Mouse (Mus musculus): ENCODE results near the gene Dock6.

The Dock6 gene

DNA sequence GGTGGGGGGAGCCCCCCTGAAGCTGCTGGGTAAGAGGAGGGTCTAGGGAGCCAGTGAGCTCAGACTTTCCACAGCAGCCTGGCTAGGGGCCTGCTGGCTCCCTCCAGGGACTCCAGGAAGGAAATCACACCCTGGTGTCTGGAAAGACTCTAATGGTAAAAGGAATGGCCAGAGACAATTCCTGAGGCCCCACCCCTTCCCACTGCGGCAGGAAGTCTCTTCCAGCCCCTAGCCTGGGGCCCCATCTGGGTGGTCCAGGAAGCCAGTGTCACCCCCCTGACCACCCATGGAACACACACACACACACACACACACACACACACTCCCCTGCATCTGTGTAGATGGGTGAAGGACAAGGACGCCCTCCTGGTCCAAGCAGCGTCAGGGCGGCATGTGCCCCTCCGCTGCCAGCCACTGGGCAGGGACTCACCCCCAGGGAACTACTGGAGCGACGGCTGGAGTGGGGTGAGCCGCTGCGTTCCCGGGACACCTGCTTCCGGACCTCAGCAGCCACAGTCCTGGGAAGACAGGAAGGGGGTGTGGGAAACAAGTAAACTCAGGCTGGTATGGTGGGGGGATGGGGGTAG is 5.6 kb downstream of the Dock6 start:
- no peak for DNase-seq (ENCODE audit: low spot score)

DNA sequence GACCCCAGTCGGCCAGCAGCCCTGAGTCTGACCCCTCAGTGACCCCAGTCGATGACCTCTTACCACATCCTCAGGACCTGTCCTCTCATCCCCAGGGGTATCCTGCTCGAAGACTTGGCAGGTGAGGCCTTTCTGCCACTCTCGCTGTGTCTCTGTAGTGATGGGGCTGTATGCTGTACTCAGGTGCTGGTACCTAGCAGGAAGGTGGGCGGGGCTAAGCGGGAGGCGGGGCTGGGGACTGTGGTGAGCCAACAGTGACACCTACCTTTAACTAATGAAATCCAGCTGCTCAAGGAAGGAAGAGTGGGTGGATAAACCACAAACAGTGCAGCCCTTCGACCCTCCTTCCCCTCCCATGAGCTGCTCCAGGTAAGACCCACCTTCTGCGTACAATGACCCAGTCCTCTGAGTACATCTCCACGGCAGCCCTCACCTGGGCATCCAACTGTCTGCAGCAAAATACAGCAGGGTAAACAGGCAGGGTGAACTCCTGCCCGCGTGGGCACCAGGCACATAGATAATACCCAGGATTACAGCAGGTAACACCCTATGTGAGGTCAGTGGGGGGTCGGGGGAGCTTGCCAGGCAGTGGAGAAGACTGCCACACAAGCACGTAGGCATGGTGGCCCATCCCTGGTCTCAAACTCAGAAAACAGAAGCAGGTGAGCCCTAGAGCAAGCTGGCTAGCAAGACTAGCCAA is 6.9 kb downstream of the Dock6 start:
- DNase-seq (ENCODE audit: low spot score): no peak

DNA sequence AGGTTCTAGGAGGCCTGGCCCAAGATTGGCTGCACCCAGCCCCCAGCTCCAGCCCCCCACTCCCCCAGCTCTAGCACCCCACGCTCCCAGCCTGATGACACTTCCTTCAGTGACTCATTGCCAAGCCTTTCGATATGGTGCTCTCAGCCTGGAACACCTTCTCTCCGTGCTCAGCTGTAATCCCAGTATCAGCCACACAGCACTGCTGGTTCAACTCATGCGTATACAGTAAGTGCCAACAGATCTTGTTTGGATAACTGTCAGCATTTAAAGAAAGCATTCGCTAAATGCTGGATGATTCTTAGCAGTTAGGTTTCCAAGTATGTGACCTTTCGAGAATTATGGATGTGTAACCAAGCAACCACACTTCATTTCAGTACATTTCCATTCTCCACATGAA is 9.3 kb downstream of the Dock6 start:
- no peak for DNase-seq (ENCODE audit: low spot score)

DNA sequence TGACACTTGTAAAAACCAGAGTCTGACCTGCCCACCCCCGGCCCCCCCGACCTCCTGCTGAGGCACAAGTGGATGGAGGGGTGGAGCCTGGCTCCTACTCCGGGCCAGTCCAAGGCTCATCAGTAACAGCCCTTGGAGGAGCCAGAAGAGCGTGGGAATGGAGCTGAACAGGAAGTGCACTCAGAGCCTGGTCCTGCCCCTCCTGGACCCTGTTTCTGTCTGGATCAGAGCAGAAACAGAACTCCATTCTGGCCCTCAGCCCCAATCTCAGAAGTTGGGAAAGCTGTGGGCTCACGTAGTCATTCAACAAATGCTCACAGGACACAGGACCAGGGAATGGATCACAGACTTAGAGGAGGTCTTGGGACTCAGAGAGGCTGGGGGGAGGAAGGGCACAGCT is 10.0 kb downstream of the Dock6 start:
- no peak for DNase-seq (ENCODE audit: low spot score)

DNA sequence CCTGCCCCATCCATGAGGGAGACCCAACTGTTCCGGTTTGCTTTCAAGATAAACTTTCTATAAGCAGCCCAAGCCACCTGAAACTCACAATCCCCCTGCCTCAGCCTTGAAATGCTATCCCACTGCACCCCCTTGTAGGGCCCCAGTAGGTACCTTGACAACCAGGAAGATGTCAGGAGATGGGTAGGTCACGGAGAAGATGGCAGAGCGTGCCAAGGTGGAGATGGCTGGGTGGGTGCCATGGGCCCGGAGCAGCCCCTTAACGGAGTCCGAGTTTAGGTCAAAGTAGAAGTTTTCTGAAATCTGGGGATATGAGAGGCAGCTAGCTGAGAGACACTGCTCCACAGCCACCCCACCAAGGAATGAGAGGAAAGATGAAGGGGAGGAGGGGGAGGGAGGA is 11.1 kb downstream of the Dock6 start:
- no peak for DNase-seq (ENCODE audit: low spot score)

DNA sequence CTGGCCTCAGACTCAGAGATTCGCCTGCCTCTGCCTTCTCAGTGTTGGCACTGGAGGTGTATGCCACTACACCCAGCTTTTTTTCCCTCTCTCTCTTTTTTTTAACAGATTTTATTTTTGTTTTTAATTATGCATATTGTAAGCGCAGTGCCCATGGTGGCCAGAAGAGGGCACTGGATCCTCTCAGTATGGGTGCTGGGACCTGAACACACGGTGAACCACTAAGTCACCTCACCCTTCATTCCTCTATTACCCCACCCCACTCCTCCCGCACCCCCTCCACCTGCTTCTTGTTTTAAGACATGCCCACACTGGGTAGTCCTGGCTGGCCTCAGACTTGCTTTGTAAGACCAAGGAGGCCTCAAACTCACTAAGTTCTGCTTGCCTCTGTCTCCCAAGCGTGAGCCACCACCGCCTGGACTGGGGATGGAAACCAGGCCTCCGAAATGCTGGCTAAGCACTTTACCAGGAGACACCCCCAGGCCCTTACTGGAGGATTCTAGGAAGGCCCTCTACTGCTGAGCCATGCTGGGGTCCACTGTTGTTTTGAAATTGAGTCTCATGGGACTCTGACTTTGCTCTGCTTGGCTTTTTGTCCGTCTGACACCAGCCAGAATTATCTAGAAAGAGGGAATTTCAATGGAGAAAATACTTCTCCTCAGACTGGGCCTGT is 12.2 kb downstream of the Dock6 start:
- no peak for DNase-seq (ENCODE audit: low spot score)

DNA sequence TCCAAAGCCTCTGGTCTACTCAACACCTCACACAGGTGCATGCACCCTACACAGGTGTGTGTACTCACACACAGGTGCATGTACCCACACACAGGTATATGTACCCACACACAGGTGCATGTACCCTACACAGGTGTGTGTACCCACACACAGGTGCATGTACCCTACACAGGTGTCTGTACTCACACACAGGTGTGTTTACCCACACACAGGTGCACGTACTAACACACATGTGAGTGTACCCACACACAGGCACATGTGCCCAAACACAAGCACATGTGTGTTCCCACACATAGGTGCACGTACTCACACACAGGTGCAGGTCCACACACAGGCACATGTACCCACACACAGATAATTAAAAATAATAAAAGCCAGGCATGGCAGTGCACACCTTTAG is 14.7 kb downstream of the Dock6 start:
- DNase-seq (ENCODE audit: low spot score): no peak

DNA sequence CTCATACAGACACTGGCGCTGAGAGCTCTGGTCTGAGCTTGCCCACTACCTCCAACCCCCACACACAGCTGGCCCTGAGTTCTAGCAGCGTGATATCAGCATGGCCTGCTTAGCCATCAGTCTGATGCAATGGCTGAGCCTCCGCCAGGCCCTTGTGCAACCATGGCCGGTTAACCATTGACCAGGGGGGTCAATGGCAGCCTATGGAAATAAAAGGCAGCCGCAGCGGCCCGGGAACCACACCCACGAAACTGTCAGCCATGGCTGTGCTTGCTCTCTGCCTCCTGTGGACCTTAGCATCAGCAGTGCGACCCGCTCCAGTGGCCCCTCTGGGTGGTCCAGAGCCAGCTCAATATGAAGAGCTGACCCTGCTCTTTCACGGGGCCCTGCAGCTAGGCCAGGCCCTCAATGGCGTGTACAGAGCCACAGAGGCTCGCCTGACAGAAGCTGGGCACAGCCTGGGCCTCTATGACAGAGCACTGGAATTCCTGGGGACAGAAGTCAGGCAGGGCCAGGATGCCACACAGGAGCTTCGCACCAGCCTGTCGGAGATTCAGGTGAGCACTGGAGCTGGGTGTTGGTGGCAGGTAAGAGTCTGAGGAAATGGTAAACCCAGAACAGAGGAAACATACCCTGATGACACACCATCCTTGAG is 17.1 kb downstream of the Dock6 start, which contains the start of gene Angptl8:
Gene Angptl8, plus strand, starts transcription at position 253 of the 655 bp plus-strand sequence.
- DNase-seq (ENCODE audit: low spot score): no peak

DNA sequence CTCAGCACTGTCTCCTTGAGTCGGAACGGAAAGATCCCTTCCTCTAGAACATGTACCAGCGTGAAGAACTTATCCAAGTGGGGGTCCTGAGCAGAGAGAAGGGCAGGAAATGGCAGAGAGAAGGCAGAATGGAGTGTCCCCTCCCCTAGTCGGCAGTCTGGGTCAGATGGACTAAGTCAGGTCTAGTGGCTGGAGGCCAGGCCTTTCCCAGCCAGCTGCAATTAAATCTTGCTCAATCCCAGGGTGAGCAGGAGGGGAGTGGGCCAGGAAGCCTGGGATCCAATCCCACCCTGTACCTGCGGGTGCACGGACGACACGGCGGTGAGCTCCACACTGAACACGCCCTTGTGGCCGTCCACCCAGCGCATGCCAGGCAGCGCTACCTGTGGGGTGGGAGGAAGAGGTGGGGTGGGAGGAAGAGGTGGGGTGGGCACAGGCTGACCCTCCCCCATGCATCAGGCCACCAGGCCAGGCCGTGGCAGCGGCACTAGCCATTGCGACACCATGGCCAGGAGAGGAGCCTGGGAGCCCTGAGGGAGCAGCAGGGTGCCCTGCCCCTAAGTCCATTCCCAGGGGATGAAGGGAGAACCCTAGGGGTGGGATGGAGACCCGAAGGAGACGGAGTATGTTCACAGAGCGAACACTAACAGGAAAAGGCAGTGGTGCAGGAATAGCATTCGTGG is 20.7 kb downstream of the Dock6 start:
- DNase-seq (ENCODE audit: low spot score): no peak

DNA sequence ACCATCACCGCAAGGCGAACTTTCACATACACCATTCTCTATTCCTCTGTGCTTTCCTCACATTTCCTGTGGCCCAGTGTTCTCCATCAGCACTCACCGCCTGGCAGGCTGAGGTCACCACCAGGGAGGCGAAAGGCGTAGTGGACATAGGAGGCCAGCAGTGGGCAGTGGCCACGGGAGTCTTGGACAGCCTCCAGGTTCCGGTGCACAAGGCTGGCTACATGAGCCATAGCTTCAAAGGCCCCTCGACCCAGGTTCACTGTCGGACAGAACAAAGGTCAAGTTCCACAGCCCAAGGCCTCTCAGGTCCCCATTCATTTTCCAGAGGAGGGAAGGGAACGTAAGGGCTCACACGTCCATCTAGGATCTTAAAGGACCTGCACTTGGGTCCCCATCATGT is 21.5 kb downstream of the Dock6 start:
- DNase-seq (ENCODE audit: low spot score): no peak

DNA sequence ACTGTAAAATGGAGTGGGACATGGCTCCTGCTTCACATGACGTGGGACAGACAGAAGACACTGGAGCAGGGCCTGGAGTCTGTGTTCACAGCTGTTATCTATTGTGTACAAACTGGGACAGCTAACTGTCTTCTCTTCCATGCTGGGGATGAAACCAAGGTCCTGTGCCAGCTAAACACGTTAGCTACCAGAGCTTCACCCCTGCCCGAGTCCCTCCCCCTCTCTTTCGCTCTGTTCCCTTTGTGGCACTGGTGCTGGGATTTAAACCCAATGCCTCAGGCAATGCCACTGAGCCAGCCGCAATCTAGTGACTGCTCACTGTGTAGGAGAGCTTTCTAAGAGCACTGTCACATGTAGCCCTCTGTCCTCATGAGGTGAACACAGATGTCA is 22.0 kb downstream of the Dock6 start:
- no peak for DNase-seq (ENCODE audit: low spot score)

DNA sequence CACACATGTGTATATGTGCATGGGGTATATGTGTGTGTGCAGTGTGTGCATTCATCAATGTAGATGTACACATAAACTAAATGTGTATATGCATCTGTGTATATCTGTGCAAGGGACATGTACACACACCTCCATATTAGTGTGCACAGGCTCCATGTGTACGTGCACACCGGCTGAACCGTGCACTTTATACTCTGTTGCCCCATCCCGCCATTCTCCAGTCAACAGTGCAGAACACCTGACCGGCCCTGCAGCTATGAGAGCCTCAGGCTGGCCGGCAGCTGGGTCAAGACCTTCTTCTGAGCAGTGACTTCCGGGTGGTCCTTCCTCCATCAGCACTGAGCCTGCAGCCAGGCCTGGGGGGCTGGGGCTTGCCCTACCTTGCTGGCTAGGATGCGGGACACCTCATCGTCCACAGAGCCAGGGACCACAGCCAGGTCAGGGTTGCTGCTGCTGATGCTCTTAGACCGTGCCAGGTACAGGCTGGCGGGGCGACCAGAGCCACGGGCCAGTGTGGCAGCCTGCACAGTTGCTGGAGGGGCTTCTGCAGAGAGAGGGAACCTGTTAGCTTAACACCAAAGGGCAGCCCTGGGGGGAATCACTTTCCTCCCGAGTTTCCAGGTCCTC is 22.5 kb downstream of the Dock6 start:
- no peak for DNase-seq (ENCODE audit: low spot score)

DNA sequence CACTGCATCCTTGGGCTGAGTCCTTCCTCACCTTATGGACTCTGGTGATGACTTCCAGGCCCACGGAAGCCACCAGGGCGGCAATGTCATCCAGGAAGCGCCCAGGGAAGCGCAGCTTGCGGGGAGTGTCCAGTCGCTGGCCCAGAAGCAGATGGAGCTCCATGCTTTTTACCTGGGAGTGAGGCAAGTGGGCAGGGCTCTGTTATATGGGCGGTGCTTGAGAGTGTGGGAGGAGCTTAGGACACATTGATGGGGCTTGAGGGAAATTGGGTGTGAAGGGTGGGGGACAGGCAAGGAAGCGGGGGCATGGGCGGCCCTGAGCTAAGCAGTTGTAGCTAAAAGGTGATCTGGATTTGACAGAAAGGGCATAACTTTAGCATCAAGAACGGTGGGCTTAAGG is 28.1 kb downstream of the Dock6 start:
- DNase-seq (ENCODE audit: low spot score): no peak

DNA sequence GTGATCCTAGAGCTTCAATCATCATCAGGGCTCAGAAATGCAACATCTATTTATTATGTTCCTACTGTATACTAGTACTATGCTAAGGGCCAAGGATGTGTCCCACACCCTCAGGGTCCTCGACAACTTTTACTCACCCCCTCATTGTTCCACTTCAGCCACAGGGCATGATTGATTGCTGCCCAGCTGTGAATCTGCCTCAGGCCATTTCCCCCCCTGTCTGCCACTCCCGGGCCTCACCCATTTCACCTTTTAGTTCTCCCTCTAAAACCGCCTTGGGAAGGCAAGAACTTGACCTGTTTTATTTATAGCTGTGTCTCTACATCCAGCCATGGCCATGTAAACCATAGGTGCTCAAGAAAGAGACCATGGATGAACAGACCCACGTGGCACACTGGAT is 28.5 kb downstream of the Dock6 start:
- no peak for DNase-seq (ENCODE audit: low spot score)

DNA sequence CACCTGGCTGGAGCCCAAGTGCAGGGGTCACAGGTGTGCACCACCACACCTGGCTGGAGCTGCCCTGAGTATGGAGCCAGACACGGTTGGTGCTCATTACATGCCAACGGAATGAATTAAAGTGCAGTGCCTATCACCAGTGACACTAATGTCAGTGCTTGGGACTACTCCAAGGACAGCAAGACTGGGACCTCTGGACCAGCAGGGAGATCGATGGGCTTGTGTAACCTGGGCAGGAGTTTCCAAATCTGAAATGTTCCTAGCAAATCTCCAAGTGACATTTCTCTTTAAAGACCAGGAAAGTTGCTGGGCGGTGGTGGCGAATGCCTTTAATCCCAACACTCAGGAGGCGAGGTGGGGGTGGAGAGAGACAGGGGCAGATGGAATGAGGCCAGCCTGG is 29.7 kb downstream of the Dock6 start:
- no peak for DNase-seq (ENCODE audit: low spot score)

DNA sequence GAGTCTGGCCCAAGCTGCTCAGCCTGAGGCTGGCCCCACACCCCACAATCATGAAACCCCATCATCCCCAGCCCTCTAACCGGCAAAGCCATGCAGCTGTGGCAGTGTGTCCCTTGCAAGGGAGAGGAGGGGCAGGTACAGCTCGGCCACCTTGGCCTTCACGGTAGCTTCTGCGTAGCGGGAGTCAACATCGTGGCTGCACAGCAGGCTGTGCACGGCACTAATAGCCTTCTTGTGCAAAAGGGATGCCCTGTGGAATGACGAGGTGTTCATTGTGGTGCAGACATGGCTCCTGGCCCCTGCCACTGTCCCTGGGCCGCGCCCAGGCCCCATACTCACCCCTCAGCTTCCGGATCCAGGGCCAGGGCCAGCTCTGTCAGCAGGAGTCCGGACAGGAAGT is 32.3 kb downstream of the Dock6 start:
- DNase-seq (ENCODE audit: low spot score): no peak

DNA sequence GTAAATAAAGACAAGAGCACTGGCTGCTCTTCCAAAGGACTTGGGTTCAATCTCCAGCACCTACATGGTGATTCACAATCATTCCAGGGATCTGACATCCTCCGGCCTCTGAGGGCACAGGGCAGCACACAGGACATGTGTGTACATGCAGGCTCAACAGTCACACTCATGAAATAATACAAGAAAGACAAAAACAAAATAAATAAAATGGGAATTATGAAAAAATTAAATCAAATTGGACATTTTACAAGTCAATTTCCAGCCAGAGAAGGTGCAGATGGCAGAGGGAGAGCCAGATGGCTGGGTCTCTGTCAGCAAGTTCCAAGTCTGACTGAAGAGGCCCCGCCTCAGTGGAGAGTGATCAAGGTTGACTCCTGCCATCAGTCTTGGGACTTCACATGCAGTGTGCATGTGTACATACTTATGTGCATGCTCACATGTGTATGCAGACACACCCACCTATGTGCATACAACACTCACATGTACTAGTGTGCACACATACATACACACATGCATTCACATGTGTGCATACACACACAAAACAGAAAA is 33.2 kb downstream of the Dock6 start:
- no peak for DNase-seq (ENCODE audit: low spot score)

DNA sequence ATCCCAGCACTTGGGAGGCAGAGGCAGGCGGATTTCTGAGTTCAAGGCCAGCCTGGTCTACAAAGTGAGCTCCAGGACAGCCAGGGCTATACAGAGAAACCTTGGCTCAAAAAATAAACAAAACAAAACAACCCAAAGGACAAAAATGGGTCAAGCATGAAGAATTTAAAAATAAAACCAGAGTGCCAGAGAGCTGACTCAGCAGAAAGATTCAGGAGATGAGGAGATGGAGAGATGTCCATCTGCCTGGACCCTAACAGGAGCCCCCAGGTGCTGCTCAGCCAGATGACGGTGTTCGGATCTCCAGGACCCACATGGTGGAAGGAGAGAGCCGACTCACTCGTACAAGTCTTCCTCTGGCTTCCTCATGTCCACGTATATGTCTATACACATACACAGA is 33.9 kb downstream of the Dock6 start:
- DNase-seq (ENCODE audit: low spot score): no peak

DNA sequence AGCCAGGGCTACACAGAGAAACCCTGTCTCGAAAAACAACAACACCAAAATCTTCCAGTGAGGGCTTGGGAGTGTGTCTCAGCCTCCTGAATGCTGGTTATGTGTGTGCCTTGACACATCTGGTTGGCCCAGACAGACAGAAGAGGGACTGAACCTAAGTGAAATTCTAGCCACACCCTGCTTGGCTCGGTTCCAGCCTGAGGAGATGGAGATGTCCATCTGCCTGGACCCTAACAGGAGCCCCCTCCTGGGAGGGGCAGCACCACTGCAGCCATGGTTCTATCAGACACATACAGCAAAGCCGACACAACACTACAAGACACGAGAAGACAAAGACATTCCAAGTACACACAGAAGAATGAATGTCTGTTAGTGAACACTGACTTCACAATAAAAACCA is 34.3 kb downstream of the Dock6 start:
- no peak for DNase-seq (ENCODE audit: low spot score)

DNA sequence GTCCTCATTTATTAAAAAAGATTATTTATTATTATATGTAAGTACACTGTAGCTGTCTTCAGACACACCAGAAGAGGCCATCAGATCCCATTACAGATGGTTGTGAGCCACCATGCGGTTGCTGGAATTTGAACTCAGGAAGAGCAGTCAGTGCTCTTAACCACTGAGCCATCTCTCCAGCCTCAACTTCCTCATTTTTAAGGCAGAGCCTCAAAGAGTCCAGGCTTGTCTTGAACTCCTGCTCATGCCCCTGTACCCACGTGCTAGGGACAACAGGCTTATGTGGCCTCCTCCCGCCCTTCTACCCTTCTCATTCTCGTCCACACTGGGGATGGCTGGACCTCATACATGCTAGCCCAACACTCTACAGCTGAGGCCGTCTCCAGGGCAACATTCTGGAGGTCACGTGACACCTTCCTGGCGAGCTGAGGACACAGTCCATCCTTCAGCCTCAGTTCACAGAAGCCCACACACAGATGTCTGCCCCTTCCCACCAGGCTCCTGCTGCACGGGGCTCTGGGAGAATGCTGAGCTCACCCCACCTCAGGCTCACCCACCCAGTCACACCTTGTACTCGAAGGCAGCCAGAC is 35.6 kb downstream of the Dock6 start:
- DNase-seq (ENCODE audit: low spot score): no peak

DNA sequence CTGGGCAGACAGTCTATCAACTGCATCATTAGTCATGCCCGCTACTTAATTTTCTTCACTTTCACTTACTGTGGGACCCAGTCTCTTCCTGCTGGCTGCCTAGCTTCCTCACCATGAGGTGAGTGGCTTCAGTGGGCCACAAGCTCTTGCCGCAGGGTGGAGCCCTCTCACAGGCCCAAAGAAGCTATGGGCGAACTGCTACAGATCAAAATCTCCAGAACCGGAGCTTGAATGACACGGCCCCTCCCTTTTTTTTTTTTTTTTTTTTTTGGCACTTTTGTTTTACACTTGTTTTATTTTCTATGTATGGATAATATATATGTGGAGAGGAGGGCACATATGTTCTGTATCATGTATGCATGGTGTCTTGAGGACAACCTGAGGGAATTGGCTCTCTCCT is 41.3 kb downstream of the Dock6 start:
- DNase-seq (ENCODE audit: low spot score): no peak

Measured in urinary bladder, postnatal 10 days (tissue).